Mouse (Mus musculus): ENCODE data around the gene Top3a.

GRCm38 (mm10) chr11:60816398-60816797 lies 39.2 kb upstream of the Top3a start:
- TF ChIP-seq CTCF (IDR thresholded peaks at IDR 0.05; ENCODE audit: insufficient read depth, low read depth, low read length) (no peak), POLR2A (IDR thresholded peaks at IDR 0.05; ENCODE audit: insufficient read depth, low read depth, low read length) (no peak)
